Mouse (Mus musculus): Measurements from ENCODE around the gene Ctbp1. TPM values are rescaled to one million over a fixed set of nuclear protein-coding genes. Genes with fewer than 3 reads are reported as not detected.

Gene Ctbp1
- 91.1 and 93.8 TPM in 2 replicates for polyA plus RNA-seq (2015; fragmentation: Nextera tagmentation; extraction: Ambion mirVana)

GRCm38 (mm10) chr5:33274953-33275454 lies at the start of gene Ctbp1:
Gene Ctbp1 (minus strand): TSS chr5:33274994.
- H3K27me3 ChIP-seq (ENCODE audit: insufficient read depth, low read length) = no peaks in the 10 kb centered on the region
- no peaks in the 10 kb centered on the region for H3K9me3 ChIP-seq (ENCODE audit: low read length)
- peak within 1 kb of the TSS; percentile 80 for H3K4me2 ChIP-seq (ENCODE audit: low read depth, low read length)
- 0% methylated on average over 36 of the region's 57 CpGs for WGBS (ENCODE audit: insufficient replicate concordance)
- peak within 1 kb of the TSS; percentile 95 for H3K4me3 ChIP-seq (ENCODE audit: low read depth, low read length)
- peak within 1 kb of the TSS; percentile 94 for H3K9ac ChIP-seq (replicated peaks)
- peak; percentile 85 for ATAC-seq
- peaks cover 16% of the 10 kb centered on the region for H3K36me3 ChIP-seq (replicated peaks; ENCODE audit: insufficient read depth, low read length)
- TF ChIP-seq EP300 (IDR thresholded peaks at IDR 0.05; ENCODE audit: low read depth) (no peak), CTCF (IDR thresholded peaks at IDR 0.05; ENCODE audit: low read depth) (peak; percentile 68)
- peak; percentile 95 for DNase-seq
- H3K27ac ChIP-seq (ENCODE audit: low read depth) = peak within 1 kb of the TSS; percentile 95
- H3K4me1 ChIP-seq (ENCODE audit: insufficient read depth) = peaks cover 38% of the 10 kb centered on the region

- no peak for TF ChIP-seq CTCF (IDR thresholded peaks at IDR 0.05; ENCODE audit: low read depth)
- TF ChIP-seq EP300 (IDR thresholded peaks at IDR 0.05; ENCODE audit: low read depth) = no peak
- no peaks in the 10 kb centered on the region for H3K36me3 ChIP-seq (replicated peaks; ENCODE audit: insufficient read depth, low read length)
- no peaks in the 10 kb centered on the region for H3K4me1 ChIP-seq (ENCODE audit: insufficient read depth)
- DNase-seq (no peak), ATAC-seq (no peak)
- H3K9ac ChIP-seq (replicated peaks) = no peak overlapping the region
- no peak overlapping the region for H3K27ac ChIP-seq (ENCODE audit: low read depth)
- no peak overlapping the region for H3K4me2 ChIP-seq (ENCODE audit: low read depth, low read length)
- no peak overlapping the region for H3K4me3 ChIP-seq (ENCODE audit: low read depth, low read length)
- 48% methylated on average over 2 of the region's 2 CpGs for WGBS (ENCODE audit: insufficient replicate concordance)
- H3K27me3 ChIP-seq (ENCODE audit: insufficient read depth, low read length) = no peaks in the 10 kb centered on the region
- no peaks in the 10 kb centered on the region; the same call in 1 of the 2 replicates for H3K9me3 ChIP-seq (ENCODE audit: low read length)
These were observed 49.7 kb upstream of the Ctbp1 start for GRCm38 (mm10) chr5:33324491-33324890.

GRCm38 (mm10) chr5:33312192-33312591 lies 37.4 kb upstream of the Ctbp1 start:
- no peak for DNase-seq
- no peaks in the 10 kb centered on the region for H3K27me3 ChIP-seq (ENCODE audit: insufficient read depth, low read length)
- no peaks in the 10 kb centered on the region for H3K9me3 ChIP-seq (ENCODE audit: low read length)
- TF ChIP-seq EP300 (IDR thresholded peaks at IDR 0.05; ENCODE audit: low read depth) (no peak), CTCF (IDR thresholded peaks at IDR 0.05; ENCODE audit: low read depth) (no peak)
- no peaks in the 10 kb centered on the region for H3K36me3 ChIP-seq (replicated peaks; ENCODE audit: insufficient read depth, low read length)
- H3K4me3 ChIP-seq (ENCODE audit: low read depth, low read length) = no peak overlapping the region
- H3K9ac ChIP-seq (replicated peaks) = no peak overlapping the region
- no peaks in the 10 kb centered on the region for H3K4me1 ChIP-seq (ENCODE audit: insufficient read depth)
- no peak for ATAC-seq
- H3K27ac ChIP-seq (ENCODE audit: low read depth) = no peak overlapping the region
- WGBS (ENCODE audit: insufficient replicate concordance) = 68% methylated on average over 7 of the region's 7 CpGs
- no peak overlapping the region for H3K4me2 ChIP-seq (ENCODE audit: low read depth, low read length)

- H3K27me3 ChIP-seq (ENCODE audit: insufficient read depth, low read length) = no peaks in the 10 kb centered on the region
- TF ChIP-seq EP300 (IDR thresholded peaks at IDR 0.05; ENCODE audit: low read depth) = no peak
- no peak for TF ChIP-seq CTCF (IDR thresholded peaks at IDR 0.05; ENCODE audit: low read depth)
- no peaks in the 10 kb centered on the region for H3K4me1 ChIP-seq (ENCODE audit: insufficient read depth)
- H3K9me3 ChIP-seq (ENCODE audit: low read length) = no peaks in the 10 kb centered on the region
- no peaks in the 10 kb centered on the region for H3K36me3 ChIP-seq (replicated peaks; ENCODE audit: insufficient read depth, low read length)
- 80% methylated on average over 3 of the region's 3 CpGs for WGBS (ENCODE audit: insufficient replicate concordance)
- DNase-seq = peak; percentile 21
- no peak overlapping the region for H3K4me3 ChIP-seq (ENCODE audit: low read depth, low read length)
- ATAC-seq = no peak
- H3K27ac ChIP-seq (ENCODE audit: low read depth) = no peak overlapping the region
- H3K4me2 ChIP-seq (ENCODE audit: low read depth, low read length) = no peak overlapping the region
- H3K9ac ChIP-seq (replicated peaks) = no peak overlapping the region
These were observed 36.1 kb upstream of the Ctbp1 start for GRCm38 (mm10) chr5:33310704-33311462.

GRCm38 (mm10) chr5:33301801-33302200 lies 27.0 kb upstream of the Ctbp1 start:
- WGBS (ENCODE audit: insufficient replicate concordance) = 73% methylated on average over 2 of the region's 2 CpGs
- TF ChIP-seq CTCF (IDR thresholded peaks at IDR 0.05; ENCODE audit: low read depth) = peak; percentile 28
- TF ChIP-seq EP300 (IDR thresholded peaks at IDR 0.05; ENCODE audit: low read depth) = no peak
- Histone ChIP-seq H3K4me2 (ENCODE audit: low read depth, low read length) (no peak overlapping the region), H3K27ac (ENCODE audit: low read depth) (no peak overlapping the region), H3K4me3 (ENCODE audit: low read depth, low read length) (no peak overlapping the region), H3K9me3 (ENCODE audit: low read length) (no peaks in the 10 kb centered on the region), H3K36me3 (replicated peaks; ENCODE audit: insufficient read depth, low read length) (no peaks in the 10 kb centered on the region), H3K27me3 (ENCODE audit: insufficient read depth, low read length) (no peaks in the 10 kb centered on the region), H3K4me1 (ENCODE audit: insufficient read depth) (no peaks in the 10 kb centered on the region), H3K9ac (replicated peaks) (no peak overlapping the region)
- no peak for DNase-seq
- no peak for ATAC-seq

GRCm38 (mm10) chr5:33297164-33297563 lies 22.4 kb upstream of the Ctbp1 start:
- no peaks in the 10 kb centered on the region for H3K27me3 ChIP-seq (ENCODE audit: insufficient read depth, low read length)
- H3K9ac ChIP-seq (replicated peaks) = no peak overlapping the region
- no peak overlapping the region for H3K4me2 ChIP-seq (ENCODE audit: low read depth, low read length)
- ATAC-seq (no peak), DNase-seq (peak; percentile 19)
- H3K9me3 ChIP-seq (ENCODE audit: low read length) = no peaks in the 10 kb centered on the region
- no peaks in the 10 kb centered on the region for H3K36me3 ChIP-seq (replicated peaks; ENCODE audit: insufficient read depth, low read length)
- WGBS (ENCODE audit: insufficient replicate concordance) = 57% methylated on average over 6 of the region's 6 CpGs
- H3K27ac ChIP-seq (ENCODE audit: low read depth) = no peak overlapping the region
- no peaks in the 10 kb centered on the region for H3K4me1 ChIP-seq (ENCODE audit: insufficient read depth)
- no peak for TF ChIP-seq EP300 (IDR thresholded peaks at IDR 0.05; ENCODE audit: low read depth)
- TF ChIP-seq CTCF (IDR thresholded peaks at IDR 0.05; ENCODE audit: low read depth) = peak; percentile 74
- H3K4me3 ChIP-seq (ENCODE audit: low read depth, low read length) = no peak overlapping the region
